Comparison of ENCODE assay signal across 8 mouse cellular contexts in genomic region chr13:46929719-46930658, GRCm38 (mm10). TPM values are rescaled to one million over a fixed set of nuclear protein-coding genes. Genes with fewer than 3 reads are reported as not detected.
DNase-seq lines count a peak whose midpoint lies in the region; ATAC-seq and TF ChIP-seq lines count a peak whose summit lies in the region.

Gene Kif13a (minus strand): TSS chr13:46929867.

- H3K9ac ChIP-seq in hindbrain, embryonic 12.5 days, result peak within 1 kb of the TSS; percentile 86

- POLR2A ChIA-PET in Patski (lab: Charles Lee), result interaction anchor here (1.2 to 1.3 kb wide), 2 partner anchors 10 to 112 kb away, joined by 3 to 4 read pairs; no protein-coding TSS in a partner anchor

- in situ Hi-C loops in Patski (cut with MboI; ENCODE audit: low pct_unique_long_range_greater_than_20kb), result loop anchor here (5.0 to 10.0 kb wide), 2 partner anchors 85 to 88 kb away; partner anchors contain the start of gene Nhlrc1

- H3K36me3 ChIP-seq in hindbrain, embryonic 12.5 days, result peaks cover 9% of the 10 kb centered on the region; the same call in 1 of the 2 replicates

- no peak for TF ChIP-seq CTCF in Patski (IDR thresholded peaks at IDR 0.05)

- CTCF ChIA-PET in Patski (lab: Charles Lee), result interaction anchor here (0.7 to 1.2 kb wide), 2 partner anchors 12 to 85 kb away, joined by 3 read pairs; no protein-coding TSS in a partner anchor

- peak; percentile 85 for ATAC-seq in Patski
- peak; percentile 82 for ATAC-seq in hindbrain, embryonic 12.5 days (ENCODE audit: low FRiP score)

- peak; percentile 67 for DNase-seq in Patski (ENCODE audit: low read depth, low spot score)
- DNase-seq in cerebellum, postnatal 14 days, result peak; percentile 89 to 91
- DNase-seq in frontal cortex, postnatal 14 days (ENCODE audit: low spot score in 2 of 2), result peak; percentile 86
- DNase-seq in layer of hippocampus, postnatal 14 days (ENCODE audit: low spot score in 2 of 2), result peak; percentile 84 to 92
- peak; percentile 97 for DNase-seq in lung, postnatal 10 days
- DNase-seq in ovary, postnatal 14 days (ENCODE audit: low spot score), result peak; percentile 75
- DNase-seq in thymus, postnatal 10 days (ENCODE audit: low spot score in 2 of 2), result peak; percentile 36 to 47

- H3K4me2 ChIP-seq in hindbrain, embryonic 12.5 days (replicated peaks), result peak within 1 kb of the TSS; percentile 68

- H3K27ac ChIP-seq in hindbrain, embryonic 12.5 days, result peak within 1 kb of the TSS; percentile 98

- under 1% methylated on average over 86 of the region's 96 CpGs for WGBS in hindbrain, embryonic 12.5 days

- no peaks in the 10 kb centered on the region for H3K27me3 ChIP-seq in Patski
- H3K27me3 ChIP-seq in hindbrain, embryonic 12.5 days, result no peaks in the 10 kb centered on the region

- peaks cover 26% of the 10 kb centered on the region for H3K4me1 ChIP-seq in hindbrain, embryonic 12.5 days

- H3K9me3 ChIP-seq in hindbrain, embryonic 12.5 days (replicated peaks), result no peaks in the 10 kb centered on the region

- peak within 1 kb of the TSS; percentile 82 for H3K4me3 ChIP-seq in hindbrain, embryonic 12.5 days

RNA-seq across cellular contexts. Expression of gene Kif13a, which starts in this region (rescaled TPM):
- 38.7 TPM for polyA plus RNA-seq in Patski (2021)
- 22.3 and 23.9 TPM in 2 replicates for polyA plus RNA-seq in hindbrain, embryonic 12.5 days (2016; fragmentation: Nextera tagmentation; extraction: Ambion mirVana)
- total RNA-seq in layer of hippocampus, postnatal 14 days (2021), result 10 to 100 TPM; 23.0 to 25.8 TPM

Comparison
In these comparisons a context has a peak if more than half of its experiments do, and no peak if none do; other contexts are left out.
1. Peak in every context shown above with its lines: DNase-seq, ATAC-seq, H3K4me3 ChIP-seq and H3K27ac ChIP-seq.
2. DNase-seq: peak in every context shown above with its lines; median percentile 97 in lung, postnatal 10 days; 90 in cerebellum, postnatal 14 days; 88 in layer of hippocampus, postnatal 14 days; 86 in frontal cortex, postnatal 14 days; 75 in ovary, postnatal 14 days; 67 in Patski; 42 in thymus, postnatal 10 days.